Mouse (Mus musculus): ENCODE results near the gene Slc4a10. TPM values are rescaled to one million over a fixed set of nuclear protein-coding genes. Genes with fewer than 3 reads are reported as not detected.

The Slc4a10 gene
- polyA plus RNA-seq, 2 experiments: 0.21 to 0.34 TPM

GRCm38 (mm10) chr2:62370048-62370447 is 323.8 kb downstream of the Slc4a10 start:
- no peak for TF ChIP-seq POLR2A (IDR thresholded peaks at IDR 0.05; ENCODE audit: borderline replicate concordance, extremely low read depth, insufficient read depth, insufficient read length)
- no peaks in the 10 kb centered on the region for H3K9me3 ChIP-seq (ENCODE audit: control insufficient read depth, low read length)
- WGBS: 71% methylated on average over 2 of the region's 2 CpGs
- no peak overlapping the region for H3K9ac ChIP-seq (ENCODE audit: low read depth, low read length, severe bottlenecking)
- ATAC-seq (ENCODE audit: low FRiP score, low read depth): no peak
- no peak overlapping the region for H3K4me3 ChIP-seq (replicated peaks; ENCODE audit: low read length)
- no peaks in the 10 kb centered on the region for H3K27me3 ChIP-seq (ENCODE audit: control insufficient read depth, insufficient read depth, low read length)
- DNase-seq (ENCODE audit: low spot score): no peak
- H3K36me3 ChIP-seq (ENCODE audit: control insufficient read depth, insufficient read depth, low read length): no peaks in the 10 kb centered on the region
- no peak overlapping the region for H3K27ac ChIP-seq (replicated peaks; ENCODE audit: low read depth, low read length)
- no peak overlapping the region for H3K4me2 ChIP-seq (replicated peaks; ENCODE audit: low read depth, low read length, severe bottlenecking)
- H3K4me1 ChIP-seq (ENCODE audit: control insufficient read depth, insufficient read depth, low read length): no peaks in the 10 kb centered on the region

DNA sequence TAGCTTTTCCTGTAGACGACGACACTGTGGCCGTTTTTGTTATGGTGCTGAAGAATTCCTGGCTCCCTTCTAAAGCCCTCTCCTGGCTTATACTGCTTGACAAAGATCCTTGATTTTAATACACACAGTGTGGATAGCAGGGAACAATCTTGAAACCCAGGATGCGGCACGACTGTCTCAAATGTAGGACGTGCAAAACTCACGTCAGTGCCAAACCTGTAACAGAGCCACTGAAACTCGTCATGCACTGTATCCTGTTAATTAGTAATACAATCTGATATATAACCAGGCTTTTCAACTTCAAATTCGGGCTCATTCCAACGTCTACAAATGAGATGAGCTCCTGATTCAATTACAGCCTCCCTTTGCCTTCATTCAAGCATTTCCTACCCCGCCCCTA is 327.4 kb downstream of the Slc4a10 start:
- H3K4me1 ChIP-seq (ENCODE audit: control insufficient read depth, insufficient read depth, low read length): no peaks in the 10 kb centered on the region
- no peak overlapping the region for H3K4me2 ChIP-seq (replicated peaks; ENCODE audit: low read depth, low read length, severe bottlenecking)
- H3K27me3 ChIP-seq (ENCODE audit: control insufficient read depth, insufficient read depth, low read length): no peaks in the 10 kb centered on the region
- H3K4me3 ChIP-seq (replicated peaks; ENCODE audit: low read length): no peak overlapping the region
- DNase-seq (ENCODE audit: low spot score) (no peak), ATAC-seq (ENCODE audit: low FRiP score, low read depth) (no peak)
- H3K9ac ChIP-seq (ENCODE audit: low read depth, low read length, severe bottlenecking): no peak overlapping the region
- H3K27ac ChIP-seq (replicated peaks; ENCODE audit: low read depth, low read length): no peak overlapping the region
- 66% methylated on average over 11 of the region's 11 CpGs for WGBS
- no peaks in the 10 kb centered on the region for H3K9me3 ChIP-seq (ENCODE audit: control insufficient read depth, low read length)
- TF ChIP-seq POLR2A (IDR thresholded peaks at IDR 0.05; ENCODE audit: borderline replicate concordance, extremely low read depth, insufficient read depth, insufficient read length): no peak
- H3K36me3 ChIP-seq (ENCODE audit: control insufficient read depth, insufficient read depth, low read length): no peaks in the 10 kb centered on the region

Other genes with a start within 250 kb of the Slc4a10 start
- gene Tbr1, start 243.5 kb upstream of the Slc4a10 start, polyA plus RNA-seq (2012; rRNA removed): 0.70 and 0.74 TPM in 2 replicates
- 0.23 and 0.36 TPM in 2 replicates for gene Tbr1, start 243.5 kb upstream of the Slc4a10 start, polyA plus RNA-seq (2014; fragmentation: Nextera tagmentation; extraction: Ambion mirVana)